Mouse (Mus musculus) spleen, adult 2 months (tissue): ENCODE measurements at regions not wholly inside any gene's neighbourhood (a gene's known extent, or its start where the extent isn't known, plus 50 kb on each side); places are given as distances from the start of the nearest gene placed in this dataset.

Experiments
- CTCF ChIP-seq: fragments of 200-500 bp; IDR thresholded peaks from 2 replicates; pipeline ENCODE4 v1.5.1; 2011; ENCODE audit warnings: mild to moderate bottlenecking, inconsistent platforms; ENCODE audit not compliant: insufficient read depth, insufficient read length, insufficient replicate concordance; ENCODE audit errors: extremely low read depth
- POLR2A ChIP-seq: fragments of 200-500 bp; IDR thresholded peaks from 2 replicates; pipeline ENCODE4 v1.6.1; 2011; ENCODE audit warnings: low read depth, low read length, inconsistent platforms

- TF ChIP-seq POLR2A (no peak), CTCF (no peak)
Observed at GRCm38 (mm10) chr12:118784643-118785042, 61.5 kb upstream of the Sp8 start.
